Mouse (Mus musculus) midbrain, embryonic 11.5 days (tissue): ENCODE data around the gene Zfp869. TPM values are rescaled to one million over a fixed set of nuclear protein-coding genes. Genes with fewer than 3 reads are reported as not detected.
"Not testable (repeated sequence)": the region's sequence is repeated elsewhere in the genome, so short reads cannot be mapped to it uniquely, and the experiment has no call there.

Source experiments
- ATAC-seq: fragments of 200-750 bp; cut with Nextera tagmentation; 2 replicates; pipeline ENCODE4 v1.8.0; 2017; ENCODE audit warnings: moderate TSS enrichment, moderate library complexity; ENCODE audit not compliant: low FRiP score
- DNase-seq: peaks from one replicate; pipeline ENCODE4 v3.0.0; 2015; ENCODE audit warnings: low spot score; ENCODE audit errors: missing footprints
- H3K27ac ChIP-seq: fragments of 300-500 bp; sonication (generic); 2 replicates; pipeline ENCODE4 v1.5.1; 2014; ENCODE audit warnings: low read depth, low read length
- H3K27me3 ChIP-seq: fragments of 300-500 bp; sonication (generic); 2 replicates; pipeline ENCODE4 v1.6.1; 2014; ENCODE audit warnings: mild to moderate bottlenecking, low read length, moderate library complexity, mixed read lengths; ENCODE audit not compliant: control insufficient read depth, insufficient read depth
- H3K36me3 ChIP-seq: fragments of 300-500 bp; sonication (generic); 2 replicates; pipeline ENCODE4 v1.6.1; 2014; ENCODE audit warnings: mild to moderate bottlenecking, low read length, moderate library complexity, mixed read lengths; ENCODE audit not compliant: control insufficient read depth, insufficient read depth
- H3K4me1 ChIP-seq: fragments of 300-500 bp; sonication (generic); 2 replicates; pipeline ENCODE4 v1.6.1; 2014; ENCODE audit warnings: low read length; ENCODE audit not compliant: control insufficient read depth, insufficient read depth
- H3K4me2 ChIP-seq: fragments of 300-500 bp; sonication (generic); 2 replicates; pipeline ENCODE4 v1.6.1; 2014; ENCODE audit warnings: mild to moderate bottlenecking, moderate library complexity
- H3K4me3 ChIP-seq: fragments of 300-500 bp; sonication (generic); 2 replicates; pipeline ENCODE4 v1.5.1; 2014; ENCODE audit warnings: low read depth, low read length
- H3K9ac ChIP-seq: fragments of 300-500 bp; sonication (generic); 2 replicates; pipeline ENCODE4 v1.6.1; 2014; ENCODE audit warnings: low read length
- H3K9me3 ChIP-seq: fragments of 300-500 bp; sonication (generic); 2 replicates; pipeline ENCODE4 v1.6.1; 2016; ENCODE audit warnings: low read length; ENCODE audit not compliant: control insufficient read depth
- WGBS: fragments of 180-500 bp; shearing (Covaris S2); extraction: QIAGEN DNeasy Blood & Tissue Kit; methylation state at CpG from one replicate; pipeline ENCODE4 v1.1.7; 2014; 5-methylcytosine and 5-hydroxymethylcytosine counted together
- polyA plus RNA-seq: library from polyadenylated mRNA; unstranded; fragments of >200 nt; fragmentation: Nextera tagmentation; extraction: Ambion mirVana; gene quantifications from 2 replicates; pipeline ENCODE4 v1.2.1, GENCODE M21; 2014

Gene Zfp869
- polyA plus RNA-seq = 34.9 and 38.6 TPM in 2 replicates

- not testable (repeated sequence) for H3K27me3 ChIP-seq, H3K9me3 ChIP-seq, H3K27ac ChIP-seq, H3K9ac ChIP-seq, H3K4me2 ChIP-seq, H3K4me1 ChIP-seq, ATAC-seq, DNase-seq, H3K4me3 ChIP-seq
- WGBS = 95% methylated on average over 10 of the region's 10 CpGs
- peaks cover 36% of the 10 kb centered on the region for H3K36me3 ChIP-seq
Observed at GRCm38 (mm10) chr8:69710624-69711023, at the start of gene Zfp869. Gene Zfp869, minus strand, starts transcription at chr8:69710724.

DNA sequence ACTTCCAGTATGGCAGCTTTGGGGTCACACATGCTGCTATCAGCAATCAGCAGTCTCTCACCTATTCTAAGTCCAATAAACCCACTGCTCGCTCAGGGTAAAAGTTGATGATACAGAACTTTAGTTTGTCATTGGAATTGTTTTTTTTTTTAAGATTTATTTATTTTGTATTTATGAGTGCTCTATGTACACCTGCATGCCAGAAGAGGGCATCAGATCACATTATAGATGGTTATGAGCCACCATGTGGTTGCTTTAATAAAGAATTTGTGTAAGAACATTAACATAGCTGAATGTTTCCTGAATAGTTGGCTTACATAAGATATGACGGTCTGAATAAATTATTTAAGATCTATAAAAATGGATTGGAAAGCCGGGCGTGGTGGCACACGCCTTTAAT, 47.8 kb upstream of the Zfp869 start:
- DNase-seq = no peak
- no peak overlapping the region for H3K27ac ChIP-seq
- 95% methylated on average over 5 of the region's 5 CpGs for WGBS
- no peaks in the 10 kb centered on the region for H3K4me1 ChIP-seq
- H3K9me3 ChIP-seq = no peaks in the 10 kb centered on the region
- H3K36me3 ChIP-seq = peaks cover 8% of the 10 kb centered on the region
- no peak overlapping the region for H3K9ac ChIP-seq
- H3K4me3 ChIP-seq = no peak overlapping the region
- H3K27me3 ChIP-seq = no peaks in the 10 kb centered on the region
- ATAC-seq = no peak
- no peak overlapping the region for H3K4me2 ChIP-seq

DNA sequence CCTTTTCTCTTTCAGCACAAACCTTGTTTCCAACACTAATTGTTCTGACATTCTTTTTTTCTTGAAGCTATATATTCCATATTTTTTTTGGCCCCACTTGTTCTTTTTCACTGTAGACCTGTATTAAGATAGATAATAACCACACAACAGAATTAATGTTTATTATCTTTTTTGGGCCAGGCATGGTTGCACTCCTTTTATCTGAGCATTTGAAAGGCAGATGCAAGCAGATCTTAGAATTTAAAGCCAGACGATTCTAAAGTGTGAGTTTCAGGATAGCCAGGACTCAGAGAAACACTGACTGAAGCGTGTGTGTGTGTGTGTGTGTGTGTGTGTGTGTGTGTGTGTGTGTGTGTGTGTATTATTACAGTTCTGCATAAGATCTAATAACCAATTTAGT, 41.9 kb upstream of the Zfp869 start:
- ATAC-seq (no peak), DNase-seq (no peak)
- no peak overlapping the region for H3K4me2 ChIP-seq
- no peak overlapping the region for H3K4me3 ChIP-seq
- H3K4me1 ChIP-seq = peaks cover 3% of the 10 kb centered on the region; the same call in 1 of the 2 replicates
- H3K36me3 ChIP-seq = no peaks in the 10 kb centered on the region
- 86% methylated on average over 2 of the region's 2 CpGs for WGBS
- no peak overlapping the region for H3K27ac ChIP-seq
- H3K9me3 ChIP-seq = no peaks in the 10 kb centered on the region
- no peak overlapping the region for H3K9ac ChIP-seq
- no peaks in the 10 kb centered on the region for H3K27me3 ChIP-seq

GRCm38 (mm10) chr8:69749544-69750454, 39.3 kb upstream of the Zfp869 start, which contains the start of gene Zfp963:
Gene Zfp963, minus strand, starts transcription at chr8:69749970.
- Histone ChIP-seq H3K4me3 (peak within 1 kb of the TSS; percentile 66), H3K27me3 (no peaks in the 10 kb centered on the region), H3K27ac (peak within 1 kb of the TSS; percentile 97), H3K36me3 (no peaks in the 10 kb centered on the region), H3K9ac (peak within 1 kb of the TSS; percentile 92), H3K4me1 (peaks cover 3% of the 10 kb centered on the region; the same call in 1 of the 2 replicates), H3K4me2 (peak within 1 kb of the TSS; percentile 28), H3K9me3 (no peaks in the 10 kb centered on the region)
- DNase-seq (peak; percentile 100), ATAC-seq (peak; percentile 99)
- 3% methylated on average over 48 of the region's 48 CpGs for WGBS

DNA sequence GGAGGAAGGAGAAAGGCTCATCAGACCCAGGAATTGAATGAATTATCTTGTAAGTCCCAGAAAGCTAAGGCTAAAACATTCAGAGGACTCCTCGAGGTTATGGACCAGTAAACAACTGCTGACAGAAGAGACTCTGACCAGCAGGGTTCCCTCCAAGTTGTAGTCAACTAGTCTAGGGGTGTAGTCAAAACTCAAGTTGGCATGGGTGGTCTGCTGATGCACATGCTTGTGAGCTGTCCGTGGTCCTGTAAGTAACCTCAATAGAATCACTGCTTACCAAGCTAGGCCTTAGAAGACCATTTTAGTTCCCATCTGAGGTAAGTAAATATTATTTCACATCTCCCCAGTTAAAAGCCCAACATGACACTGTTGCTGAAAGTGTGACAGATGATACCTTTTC, 30.7 kb upstream of the Zfp869 start:
- H3K4me2 ChIP-seq = no peak overlapping the region
- no peaks in the 10 kb centered on the region for H3K27me3 ChIP-seq
- no peaks in the 10 kb centered on the region for H3K9me3 ChIP-seq
- DNase-seq (no peak), ATAC-seq (no peak)
- no peak overlapping the region for H3K9ac ChIP-seq
- no peak overlapping the region for H3K4me3 ChIP-seq
- H3K4me1 ChIP-seq = no peaks in the 10 kb centered on the region
- WGBS = 80% methylated on average over 2 of the region's 2 CpGs
- H3K27ac ChIP-seq = no peak overlapping the region
- no peaks in the 10 kb centered on the region for H3K36me3 ChIP-seq

- no peak overlapping the region for H3K4me3 ChIP-seq
- H3K27ac ChIP-seq = no peak overlapping the region
- no peaks in the 10 kb centered on the region for H3K36me3 ChIP-seq
- no peaks in the 10 kb centered on the region for H3K4me1 ChIP-seq
- DNase-seq (no peak), ATAC-seq (no peak)
- no peaks in the 10 kb centered on the region for H3K9me3 ChIP-seq
- WGBS = 83% methylated on average over 6 of the region's 6 CpGs
- no peaks in the 10 kb centered on the region for H3K27me3 ChIP-seq
- H3K4me2 ChIP-seq = no peak overlapping the region
- no peak overlapping the region for H3K9ac ChIP-seq
Observed at GRCm38 (mm10) chr8:69740763-69741162, 30.2 kb upstream of the Zfp869 start.

DNA sequence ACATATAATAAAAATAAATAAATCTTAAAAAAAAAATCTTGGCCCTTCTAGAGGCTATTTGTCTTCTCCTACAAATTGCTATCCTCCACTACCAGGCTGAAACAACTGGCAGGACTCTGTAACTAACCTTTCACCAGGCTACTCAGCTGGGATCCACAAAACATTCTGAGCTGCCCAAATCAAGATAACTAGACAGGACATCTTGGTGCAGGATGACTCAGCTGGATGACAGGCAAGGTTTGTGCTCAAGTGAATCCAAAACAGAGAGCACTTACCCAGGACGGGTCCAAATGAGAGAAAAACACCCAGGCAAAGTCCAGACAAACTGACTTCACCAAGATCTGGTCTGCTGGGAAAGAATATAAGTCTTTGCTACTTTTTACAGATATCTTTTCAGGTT, 25.0 kb upstream of the Zfp869 start:
- no peaks in the 10 kb centered on the region for H3K36me3 ChIP-seq
- H3K27ac ChIP-seq = no peak overlapping the region
- DNase-seq (no peak), ATAC-seq (no peak)
- H3K4me1 ChIP-seq = no peaks in the 10 kb centered on the region
- no peak overlapping the region for H3K9ac ChIP-seq
- H3K27me3 ChIP-seq = no peaks in the 10 kb centered on the region
- no peak overlapping the region for H3K4me3 ChIP-seq
- H3K9me3 ChIP-seq = peaks cover 3% of the 10 kb centered on the region; the same call in 1 of the 2 replicates
- no peak overlapping the region for H3K4me2 ChIP-seq
- 77% methylated on average over 1 of the region's 1 CpGs for WGBS

GRCm38 (mm10) chr8:69717232-69717580, 6.7 kb upstream of the Zfp869 start:
- H3K9me3 ChIP-seq = no peaks in the 10 kb centered on the region
- no peaks in the 10 kb centered on the region for H3K27me3 ChIP-seq
- DNase-seq (no peak), ATAC-seq (peak; percentile 34)
- H3K4me1 ChIP-seq = peaks cover 6% of the 10 kb centered on the region
- no peak overlapping the region for H3K9ac ChIP-seq
- 47% methylated on average over 5 of the region's 5 CpGs for WGBS
- no peak overlapping the region; the same call in 1 of the 2 replicates for H3K4me3 ChIP-seq
- peak overlapping the region; percentile 30 for H3K4me2 ChIP-seq
- no peaks in the 10 kb centered on the region for H3K36me3 ChIP-seq
- H3K27ac ChIP-seq = no peak overlapping the region
